Mouse (Mus musculus) megakaryocyte, embryonic 14.5 days (primary cell): ENCODE data around the gene Fto.

Experiments
- FLI1 ChIP-seq: IDR thresholded peaks from 2 replicates; pipeline ENCODE4 v1.6.1; 2012; ENCODE audit warnings: low read length, inconsistent platforms, mixed read lengths
- GATA1 ChIP-seq: IDR thresholded peaks from 3 replicates; pipeline ENCODE4 v1.6.1; 2012; ENCODE audit warnings: mixed read lengths, low read length, inconsistent platforms, borderline replicate concordance

DNA sequence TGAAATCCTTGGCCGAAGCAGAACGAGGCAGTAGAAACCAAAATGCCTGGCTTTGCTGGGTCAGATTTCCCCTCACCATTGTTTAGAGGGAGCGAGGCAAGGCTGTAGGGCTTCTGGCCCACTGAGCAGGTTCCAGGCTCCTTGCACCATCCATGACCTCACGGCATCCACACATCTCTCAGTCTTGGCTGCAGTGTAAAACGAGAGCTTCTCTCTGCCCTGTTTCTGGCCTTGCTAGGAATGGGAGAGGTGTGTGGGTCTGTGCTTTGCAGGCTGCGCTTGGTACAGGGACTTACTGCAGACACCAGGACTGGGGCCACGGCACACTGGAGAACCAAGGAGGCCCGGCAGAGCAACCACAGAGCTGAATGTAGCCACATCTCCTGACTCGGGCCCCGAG, 132.2 kb downstream of the Fto start:
- TF ChIP-seq GATA1 (no peak), FLI1 (no peak)
